Mouse (Mus musculus): ENCODE measurements around the gene Ptger2.

Ptger2 gene

DNA sequence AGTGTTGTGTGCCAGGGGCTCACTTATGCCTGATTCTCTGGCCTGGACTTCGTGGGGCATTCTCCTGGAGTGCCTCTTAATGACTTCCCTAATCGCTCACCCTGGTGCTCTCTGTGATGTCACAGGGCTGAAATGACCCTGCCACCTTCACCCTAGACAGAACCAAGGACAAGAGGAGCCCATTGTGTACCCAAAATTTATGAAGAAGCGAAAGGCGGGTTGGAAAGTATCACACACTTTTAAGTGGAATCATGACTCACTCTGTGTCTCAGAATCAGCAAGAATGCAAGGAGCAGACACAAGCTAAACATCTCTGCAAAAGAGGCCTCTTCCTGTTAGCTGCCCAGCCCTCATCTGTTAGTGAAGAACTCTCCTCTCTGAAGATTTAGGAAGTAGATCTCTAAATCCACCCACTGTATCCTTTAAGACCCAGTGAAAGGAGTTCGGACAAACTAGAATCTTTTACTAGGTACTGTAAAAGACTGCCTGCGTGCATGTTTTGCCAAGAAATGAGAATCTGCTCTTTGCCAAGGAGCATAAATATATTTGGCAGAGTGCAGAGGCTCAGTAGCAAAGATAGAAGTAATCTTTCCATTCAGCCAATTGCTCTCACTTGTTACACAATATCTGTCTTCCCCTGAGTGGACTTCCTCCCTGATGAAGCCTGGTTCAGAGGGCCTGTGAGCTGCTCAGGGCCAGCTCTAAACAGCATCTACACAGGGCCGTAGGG is 61.9 kb downstream of the Ptger2 start:
- no peak for DNase-seq (ENCODE audit: low spot score)

- no peak for DNase-seq (ENCODE audit: low spot score)
Measured at GRCm38 (mm10) chr14:45050419-45050776, 62.4 kb downstream of the Ptger2 start.

GRCm38 (mm10) chr14:45051116-45051515 is 63.1 kb downstream of the Ptger2 start:
- no peak for DNase-seq (ENCODE audit: low spot score)

All from MN1 (cell line).